Mouse (Mus musculus) urinary bladder, postnatal 10 days (tissue): ENCODE measurements around the gene Bicra.
A peak's percentile ranks its signal among the peaks of the same experiment; 100 is the strongest.

Experiments
- DNase-seq: peaks from one replicate; pipeline ENCODE4 v3.0.0; 2022; ENCODE audit warnings: low spot score

Bicra gene

GRCm38 (mm10) chr7:16047338-16048146, at the start of gene Bicra:
Bicra (minus strand) TSS chr7:16047921.
- DNase-seq = peak; percentile 50

- DNase-seq = no peak
Observed at GRCm38 (mm10) chr7:16094592-16094991, 46.9 kb upstream of the Bicra start.

- DNase-seq = no peak
Observed at GRCm38 (mm10) chr7:16087587-16087986, 39.9 kb upstream of the Bicra start.

- DNase-seq = no peak
Observed at GRCm38 (mm10) chr7:16083361-16083760, 35.6 kb upstream of the Bicra start.

GRCm38 (mm10) chr7:16080581-16080980, 32.9 kb upstream of the Bicra start:
- DNase-seq = no peak

- no peak for DNase-seq
Observed at GRCm38 (mm10) chr7:16079947-16080346, 32.2 kb upstream of the Bicra start.

GRCm38 (mm10) chr7:16071906-16072305, 24.2 kb upstream of the Bicra start:
- DNase-seq = no peak

GRCm38 (mm10) chr7:16070846-16071245, 23.1 kb upstream of the Bicra start:
- no peak for DNase-seq

- DNase-seq = no peak
Observed at GRCm38 (mm10) chr7:16063490-16063889, 15.8 kb upstream of the Bicra start.

- no peak for DNase-seq
Observed at GRCm38 (mm10) chr7:16062099-16062420, 14.3 kb upstream of the Bicra start.

- no peak for DNase-seq
Observed at GRCm38 (mm10) chr7:16061219-16062098, 13.7 kb upstream of the Bicra start, which contains the start of gene Zfp541. Zfp541 (plus strand) TSS chr7:16061814.

GRCm38 (mm10) chr7:16057136-16057534, 9.4 kb upstream of the Bicra start:
- DNase-seq = no peak

GRCm38 (mm10) chr7:16056459-16057135, 8.9 kb upstream of the Bicra start:
- DNase-seq = no peak

GRCm38 (mm10) chr7:16055665-16056064, 7.9 kb upstream of the Bicra start:
- no peak for DNase-seq

- no peak for DNase-seq
Observed at GRCm38 (mm10) chr7:16054966-16055365, 7.2 kb upstream of the Bicra start.

- DNase-seq = no peak
Observed at GRCm38 (mm10) chr7:16053105-16053504, 5.4 kb upstream of the Bicra start.

- DNase-seq = peak; percentile 78
Observed at GRCm38 (mm10) chr7:16052684-16053083, 5.0 kb upstream of the Bicra start.

GRCm38 (mm10) chr7:16051883-16052595, 4.3 kb upstream of the Bicra start:
- DNase-seq = no peak

GRCm38 (mm10) chr7:16050600-16050999, 2.9 kb upstream of the Bicra start:
- no peak for DNase-seq

GRCm38 (mm10) chr7:16049576-16049915, 1.8 kb upstream of the Bicra start:
- DNase-seq = no peak

GRCm38 (mm10) chr7:16048675-16049575, 1.2 kb upstream of the Bicra start:
- DNase-seq = no peak
